Mouse (Mus musculus) intestine, embryonic 15.5 days (tissue): ENCODE results near the gene Ano3. TPM values are rescaled to one million over a fixed set of nuclear protein-coding genes. Genes with fewer than 3 reads are reported as not detected.

Experiments
- ATAC-seq: fragments of 200-750 bp; cut with Nextera tagmentation; 2 replicates; pipeline ENCODE4 v1.8.0; 2017; ENCODE audit warnings: moderate TSS enrichment, moderate library complexity
- H3K27ac ChIP-seq: fragments of 300-500 bp; sonication (generic); 2 replicates; pipeline ENCODE4 v1.5.1; 2015; ENCODE audit warnings: mild to moderate bottlenecking, inconsistent platforms
- H3K27me3 ChIP-seq: fragments of 300-500 bp; sonication (generic); replicated peaks from 2 replicates; pipeline ENCODE4 v1.6.1; 2015; ENCODE audit warnings: inconsistent platforms
- H3K36me3 ChIP-seq: fragments of 300-500 bp; sonication (generic); 2 replicates; pipeline ENCODE4 v1.6.1; 2015; ENCODE audit warnings: inconsistent platforms
- H3K4me1 ChIP-seq: fragments of 300-500 bp; sonication (generic); replicated peaks from 2 replicates; pipeline ENCODE4 v1.6.1; 2015; ENCODE audit warnings: inconsistent platforms
- H3K4me2 ChIP-seq: fragments of 300-500 bp; sonication (generic); replicated peaks from 2 replicates; pipeline ENCODE4 v1.6.1; 2015; ENCODE audit warnings: mild to moderate bottlenecking, inconsistent platforms
- H3K4me3 ChIP-seq: fragments of 300-500 bp; sonication (generic); replicated peaks from 2 replicates; pipeline ENCODE4 v1.5.1; 2015; ENCODE audit warnings: inconsistent platforms
- H3K9ac ChIP-seq: fragments of 300-500 bp; sonication (generic); 2 replicates; pipeline ENCODE4 v1.6.1; 2015; ENCODE audit warnings: inconsistent platforms
- H3K9me3 ChIP-seq: fragments of 300-500 bp; sonication (generic); 2 replicates; pipeline ENCODE4 v1.6.1; 2016; ENCODE audit warnings: inconsistent platforms
- WGBS: fragments of 180-500 bp; shearing (Covaris S2); methylation state at CpG from one replicate; pipeline ENCODE4 v1.1.7; 2015; 5-methylcytosine and 5-hydroxymethylcytosine counted together
- polyA plus RNA-seq: library from polyadenylated mRNA; unstranded; fragments of >200 nt; fragmentation: Nextera tagmentation; extraction: Ambion mirVana; gene quantifications from 2 replicates; pipeline ENCODE4 v1.2.1, GENCODE M21; 2015

The Ano3 gene
- polyA plus RNA-seq, 1 experiment from 2014 or later: 0.10 TPM

GRCm38 (mm10) chr2:110709436-110709835 lies 241.3 kb downstream of the Ano3 start:
- Histone ChIP-seq H3K27ac (no peak overlapping the region), H3K4me1 (no peaks in the 10 kb centered on the region), H3K4me2 (no peak overlapping the region), H3K9me3 (no peaks in the 10 kb centered on the region), H3K36me3 (no peaks in the 10 kb centered on the region), H3K4me3 (no peak overlapping the region), H3K9ac (no peak overlapping the region), H3K27me3 (no peaks in the 10 kb centered on the region)
- WGBS: 91% methylated on average over 3 of the region's 3 CpGs
- no peak for ATAC-seq

- no peaks in the 10 kb centered on the region for H3K4me1 ChIP-seq
- H3K9ac ChIP-seq: no peak overlapping the region
- H3K36me3 ChIP-seq: no peaks in the 10 kb centered on the region
- no peaks in the 10 kb centered on the region for H3K27me3 ChIP-seq
- WGBS: 81% methylated on average over 2 of the region's 2 CpGs
- no peak overlapping the region for H3K27ac ChIP-seq
- no peaks in the 10 kb centered on the region for H3K9me3 ChIP-seq
- no peak overlapping the region for H3K4me2 ChIP-seq
- H3K4me3 ChIP-seq: no peak overlapping the region
- no peak for ATAC-seq
Measured at GRCm38 (mm10) chr2:110671071-110671624, 279.6 kb downstream of the Ano3 start.

- Histone ChIP-seq H3K9me3 (no peaks in the 10 kb centered on the region), H3K4me1 (no peaks in the 10 kb centered on the region), H3K4me2 (no peak overlapping the region), H3K4me3 (no peak overlapping the region), H3K36me3 (no peaks in the 10 kb centered on the region), H3K9ac (no peak overlapping the region), H3K27ac (no peak overlapping the region), H3K27me3 (no peaks in the 10 kb centered on the region)
- 43% methylated on average over 4 of the region's 4 CpGs for WGBS
- ATAC-seq: no peak
Measured at GRCm38 (mm10) chr2:110663329-110663728, 287.4 kb downstream of the Ano3 start.

GRCm38 (mm10) chr2:110644846-110645245 lies 305.9 kb downstream of the Ano3 start:
- no peaks in the 10 kb centered on the region for H3K4me1 ChIP-seq
- H3K4me3 ChIP-seq: no peak overlapping the region
- H3K9me3 ChIP-seq: no peaks in the 10 kb centered on the region
- H3K27me3 ChIP-seq: no peaks in the 10 kb centered on the region
- ATAC-seq: no peak
- no peak overlapping the region for H3K27ac ChIP-seq
- no peak overlapping the region for H3K4me2 ChIP-seq
- H3K36me3 ChIP-seq: no peaks in the 10 kb centered on the region
- H3K9ac ChIP-seq: no peak overlapping the region

GRCm38 (mm10) chr2:110644358-110644757 lies 306.4 kb downstream of the Ano3 start:
- Histone ChIP-seq H3K4me3 (no peak overlapping the region), H3K4me1 (no peaks in the 10 kb centered on the region), H3K36me3 (no peaks in the 10 kb centered on the region), H3K4me2 (no peak overlapping the region), H3K27ac (no peak overlapping the region), H3K9ac (no peak overlapping the region), H3K27me3 (no peaks in the 10 kb centered on the region), H3K9me3 (no peaks in the 10 kb centered on the region)
- ATAC-seq: no peak
- 68% methylated on average over 1 of the region's 1 CpGs for WGBS

Other genes with a start within 250 kb of the Ano3 start
- not detected in 2 replicates for gene Muc15, start 229.6 kb downstream of the Ano3 start, polyA plus RNA-seq
- gene Gm13941, start 155.1 kb upstream of the Ano3 start, polyA plus RNA-seq: not detected in 2 replicates
- not detected in 2 replicates for gene Gm15130, start 202.0 kb upstream of the Ano3 start, polyA plus RNA-seq